Mouse (Mus musculus) adrenal gland, adult 18-20 months (tissue): ENCODE measurements around the gene Ice1. TPM values are rescaled to one million over a fixed set of nuclear protein-coding genes. Genes with fewer than 3 reads are reported as not detected.

Source experiments
- DNase-seq, 2 experiments: peaks; one replicate each; pipeline ENCODE4 v3.0.0; 2021 to 2022; ENCODE audit warnings: low spot score in 2 of 2
- total RNA-seq, 2 experiments: library from RNA; stranded (reverse); gene quantifications; 1 replicate in 1 of 2; 2 replicates in 1 of 2; pipeline ENCODE4 v1.2.3; 2021

Ice1 gene
- total RNA-seq, 2 experiments from 2014 or later, result 24.6 to 27.5 TPM

GRCm38 (mm10) chr13:70641381-70641780 lies 3.9 kb upstream of the Ice1 start:
- DNase-seq, result no peak

- DNase-seq, result no peak
Observed at GRCm38 (mm10) chr13:70639639-70640038, 2.2 kb upstream of the Ice1 start.

GRCm38 (mm10) chr13:70637662-70638291 lies 343 bp upstream of the Ice1 start:
- peak; percentile 85 to 92 for DNase-seq

- DNase-seq, result no peak
Observed at GRCm38 (mm10) chr13:70636706-70637105, 728 bp downstream of the Ice1 start.

- no peak for DNase-seq
Observed at GRCm38 (mm10) chr13:70635591-70635990, 1.8 kb downstream of the Ice1 start.

GRCm38 (mm10) chr13:70626416-70626815 lies 11.0 kb downstream of the Ice1 start:
- DNase-seq, result no peak

- DNase-seq, result no peak
Observed at GRCm38 (mm10) chr13:70625665-70626064, 11.8 kb downstream of the Ice1 start.

GRCm38 (mm10) chr13:70624445-70624844 lies 13.0 kb downstream of the Ice1 start:
- no peak for DNase-seq

- DNase-seq, result no peak
Observed at GRCm38 (mm10) chr13:70622461-70623057, 14.9 kb downstream of the Ice1 start.

GRCm38 (mm10) chr13:70621509-70621908 lies 15.9 kb downstream of the Ice1 start:
- DNase-seq, result no peak

GRCm38 (mm10) chr13:70612837-70613236 lies 24.6 kb downstream of the Ice1 start:
- no peak for DNase-seq

GRCm38 (mm10) chr13:70610431-70611420 lies 26.7 kb downstream of the Ice1 start:
- DNase-seq, result peak; percentile 60

GRCm38 (mm10) chr13:70609632-70610031 lies 27.8 kb downstream of the Ice1 start:
- DNase-seq, result no peak

- DNase-seq, result no peak
Observed at GRCm38 (mm10) chr13:70605366-70605765, 32.1 kb downstream of the Ice1 start.

GRCm38 (mm10) chr13:70604723-70605122 lies 32.7 kb downstream of the Ice1 start:
- DNase-seq, result no peak

- no peak for DNase-seq
Observed at GRCm38 (mm10) chr13:70601566-70601965, 35.9 kb downstream of the Ice1 start.

GRCm38 (mm10) chr13:70599964-70600619 lies 37.3 kb downstream of the Ice1 start:
- no peak for DNase-seq

- DNase-seq, result no peak
Observed at GRCm38 (mm10) chr13:70598941-70599340, 38.5 kb downstream of the Ice1 start.

GRCm38 (mm10) chr13:70596901-70597300 lies 40.5 kb downstream of the Ice1 start:
- DNase-seq, result no peak

- DNase-seq, result peak; percentile 31 to 58
Observed at GRCm38 (mm10) chr13:70590248-70590762, 47.1 kb downstream of the Ice1 start.

GRCm38 (mm10) chr13:70586969-70587368 lies 50.5 kb downstream of the Ice1 start:
- DNase-seq, result peak; percentile 35 to 47
